Mouse (Mus musculus): Measurements from ENCODE around the gene Tcaf3.
A peak's percentile ranks its signal among the peaks of the same experiment; 100 is the strongest.

Tcaf3 gene

DNA sequence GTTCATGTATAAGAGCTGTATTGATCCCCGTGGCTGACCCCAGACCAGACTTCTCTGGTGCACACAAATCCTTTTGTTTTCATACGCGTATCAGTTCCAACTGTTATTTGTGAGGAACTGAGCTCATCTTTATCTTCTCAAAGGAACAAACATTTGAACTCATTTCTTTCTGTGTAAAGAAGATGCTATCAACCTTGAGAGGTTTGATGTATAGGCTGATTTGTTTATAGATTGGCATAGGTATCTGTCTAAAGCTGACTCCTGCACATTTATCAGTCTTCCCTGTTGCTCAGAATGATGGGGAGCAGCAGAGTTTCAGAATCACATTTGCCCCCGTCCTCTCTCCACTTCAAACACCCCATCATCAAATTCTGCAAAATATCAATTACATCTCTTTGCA is at the start of gene Tcaf3:
Tcaf3 (minus strand) TSS at position 101 of the 400 bp plus-strand sequence.
- no peak for DNase-seq (ENCODE audit: low spot score)

DNA sequence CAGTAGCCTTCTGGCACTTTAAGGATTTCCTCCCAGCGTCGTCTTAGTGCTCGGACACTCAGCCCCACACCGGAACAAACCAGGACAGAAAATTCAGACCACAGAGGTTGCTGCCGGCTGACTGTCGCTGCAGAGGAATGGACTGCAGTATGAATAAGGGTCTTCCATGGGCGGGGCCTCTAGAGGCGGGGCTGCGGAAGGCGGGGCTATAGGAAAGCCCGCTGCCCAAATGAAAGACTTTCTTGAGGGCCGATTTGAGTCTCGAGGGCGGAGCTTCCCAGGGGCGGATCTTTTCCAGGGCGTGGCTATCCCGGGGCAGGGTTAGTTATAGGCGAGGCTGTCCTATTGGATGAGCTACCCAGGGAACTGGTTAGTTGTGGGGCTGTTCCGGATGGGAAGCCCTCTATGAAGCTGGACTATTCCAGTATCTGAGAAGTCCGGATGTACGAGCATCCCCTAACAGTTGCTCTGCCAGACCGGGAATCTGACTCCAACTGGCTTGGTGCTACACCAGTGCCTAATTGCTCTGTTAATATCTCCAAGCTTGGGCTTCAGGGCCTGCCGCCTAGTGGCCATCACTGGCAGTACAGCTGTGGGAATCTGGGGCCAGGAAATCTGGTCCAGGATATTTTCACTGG is 47.5 kb upstream of the Tcaf3 start, which contains the start of gene Tcaf2:
Tcaf2 (minus strand) TSS at position 343 of the 638 bp plus-strand sequence.
- peak; percentile 26 for DNase-seq (ENCODE audit: low spot score)

DNA sequence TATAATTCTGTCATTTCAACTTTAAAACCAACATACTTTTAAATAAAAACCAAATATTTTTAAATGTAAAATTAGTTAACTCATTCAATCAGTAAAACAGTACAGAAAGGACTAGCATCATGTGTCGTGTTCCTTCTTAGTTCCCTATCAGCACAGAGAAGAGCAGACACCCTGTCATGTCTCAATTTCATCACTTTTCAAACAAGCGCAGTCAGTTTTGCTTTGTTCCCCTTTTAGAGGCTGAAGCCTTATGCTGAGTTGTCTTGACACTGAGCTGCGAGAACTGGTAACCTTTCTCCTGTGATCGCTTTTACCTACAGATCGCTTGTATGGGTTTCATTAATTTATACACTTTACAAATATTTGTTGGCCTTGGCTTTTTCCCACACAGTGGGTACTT is 36.9 kb upstream of the Tcaf3 start:
- no peak for DNase-seq (ENCODE audit: low spot score)

DNA sequence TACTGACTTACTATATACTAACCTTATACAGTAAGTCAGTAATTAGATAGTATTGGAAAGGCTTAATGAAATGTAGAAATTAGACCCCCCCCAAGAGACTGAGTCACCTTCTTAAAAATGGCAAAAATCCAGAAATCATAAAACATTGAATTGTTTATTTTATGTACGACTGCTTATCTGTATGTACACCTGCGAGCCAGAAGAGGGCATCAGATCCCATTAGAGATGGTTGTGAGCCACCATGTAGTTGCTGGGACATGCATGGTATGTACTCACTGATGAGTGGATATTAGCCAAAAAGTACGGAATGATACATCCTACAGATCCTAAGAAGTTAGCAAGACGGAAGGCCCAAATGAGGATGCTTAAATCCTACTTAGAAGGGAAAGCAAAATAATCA is 33.9 kb upstream of the Tcaf3 start:
- no peak for DNase-seq (ENCODE audit: low spot score)

DNA sequence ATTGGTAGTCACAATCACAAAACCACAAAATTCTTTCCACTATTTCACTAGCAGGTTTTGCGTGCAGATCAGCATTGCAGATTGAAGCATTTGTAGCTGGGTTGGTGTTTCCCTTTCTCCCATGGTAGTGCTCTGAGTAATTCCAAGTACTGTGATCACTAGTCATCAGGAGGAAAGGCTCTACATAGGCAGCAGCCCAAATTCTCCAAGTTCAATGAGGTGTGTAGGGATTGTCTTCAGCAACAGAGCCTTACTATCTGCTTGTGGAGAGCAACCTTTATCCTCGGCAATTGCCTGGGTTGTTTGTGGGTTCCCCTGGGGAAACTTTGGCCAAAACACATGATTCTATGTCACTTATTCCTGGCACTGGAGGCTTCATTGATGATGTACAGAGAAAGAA is 19.4 kb upstream of the Tcaf3 start:
- no peak for DNase-seq (ENCODE audit: low spot score)

DNA sequence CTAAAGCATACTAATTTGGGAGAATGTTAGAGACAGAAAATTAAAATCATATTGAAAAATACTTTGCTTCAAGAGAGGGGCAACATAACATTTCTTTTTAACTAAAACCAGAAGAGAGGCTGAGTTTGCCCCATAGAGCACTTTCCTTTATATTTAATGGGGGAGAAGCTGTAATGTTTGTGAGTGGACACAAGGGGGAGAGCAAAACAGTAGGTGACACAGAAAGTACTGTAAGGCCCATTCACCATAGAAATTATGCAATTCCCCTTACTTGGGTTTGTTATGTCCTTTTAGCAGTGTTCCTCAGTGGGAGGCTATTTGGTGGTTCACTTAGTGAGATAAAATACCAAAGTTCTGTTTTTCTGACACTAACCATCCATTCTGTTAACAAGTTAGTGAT is 14.7 kb upstream of the Tcaf3 start:
- no peak for DNase-seq (ENCODE audit: low spot score)

DNA sequence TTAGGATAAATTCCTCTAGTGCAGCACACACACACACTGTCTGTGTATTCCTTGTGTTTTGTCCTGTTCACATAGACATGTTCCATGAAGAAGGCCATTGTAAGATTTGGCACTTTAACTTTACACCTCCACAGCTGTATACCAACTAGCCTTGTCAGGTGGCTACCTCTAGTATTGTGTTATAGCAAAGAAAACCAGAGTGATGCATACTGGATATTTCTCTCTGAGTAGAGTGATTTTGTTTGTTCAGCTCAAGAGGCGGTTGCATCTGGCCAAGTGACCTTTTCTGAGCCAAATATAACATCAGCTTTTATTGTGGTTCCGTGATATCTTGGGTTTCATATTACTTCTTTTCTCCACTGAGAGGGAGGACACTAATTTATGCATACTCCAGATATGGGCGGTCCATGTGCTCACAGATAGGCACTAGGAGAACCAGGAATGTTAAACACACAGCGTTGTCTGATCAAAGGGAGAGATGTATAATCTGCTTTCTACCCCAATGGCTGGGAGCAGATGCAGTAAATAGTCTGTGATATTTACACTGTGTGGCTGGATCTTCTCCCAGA is 13.5 kb upstream of the Tcaf3 start:
- no peak for DNase-seq (ENCODE audit: low spot score)

DNA sequence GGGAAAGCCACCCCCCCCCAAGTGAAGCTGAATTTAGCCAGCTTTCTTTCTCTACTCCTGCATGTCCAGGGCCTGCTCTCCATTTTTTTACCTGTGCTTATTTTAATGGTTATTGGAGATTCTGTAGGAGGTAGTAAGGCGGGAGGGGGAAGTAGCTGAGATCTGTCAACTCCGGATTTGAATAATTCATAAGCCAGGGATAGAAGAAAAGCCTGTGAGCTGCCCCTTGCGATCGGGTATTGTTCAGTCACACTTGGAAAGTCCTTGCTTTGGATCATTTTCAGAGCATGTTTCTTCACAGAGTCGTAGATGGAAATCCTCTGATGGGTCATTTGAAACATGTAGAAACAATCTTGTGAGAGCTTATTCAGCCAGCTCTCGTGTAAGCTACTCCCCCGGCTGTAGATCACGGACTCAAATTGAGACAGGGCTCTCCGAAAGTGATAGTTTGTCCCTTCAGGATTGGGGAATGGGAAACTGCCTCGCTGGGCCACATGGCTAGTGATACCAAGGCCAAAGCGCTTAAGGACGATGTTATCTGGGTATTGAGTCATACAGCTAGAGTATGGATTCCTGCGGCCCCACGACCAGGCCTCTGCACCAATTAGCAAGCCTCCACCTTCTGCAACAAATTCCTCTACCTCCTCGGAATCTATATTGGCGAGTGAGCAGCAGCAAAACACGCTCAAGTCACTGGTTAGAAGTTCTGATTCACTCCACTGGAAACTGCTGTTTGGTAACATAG is 4.2 kb downstream of the Tcaf3 start:
- no peak for DNase-seq (ENCODE audit: low spot score)

DNA sequence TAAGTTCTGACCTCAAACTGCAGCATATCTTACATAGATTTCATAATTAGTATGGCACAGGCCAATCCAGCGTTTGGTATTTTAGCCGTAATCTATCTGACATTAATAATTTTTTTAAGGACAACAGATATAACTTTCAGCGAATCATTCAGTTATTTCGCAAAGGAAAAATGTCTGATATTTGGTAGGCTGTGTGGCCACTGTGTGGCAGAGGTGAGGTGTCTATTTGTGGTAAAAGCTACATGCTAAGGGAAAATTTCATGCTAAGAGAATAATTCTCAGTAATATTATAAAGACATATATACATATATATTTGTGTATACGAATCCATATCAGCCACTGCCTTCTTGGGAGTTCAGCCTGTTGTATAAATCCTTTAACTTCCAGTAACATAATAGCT is 10.9 kb downstream of the Tcaf3 start:
- no peak for DNase-seq (ENCODE audit: low spot score)

DNA sequence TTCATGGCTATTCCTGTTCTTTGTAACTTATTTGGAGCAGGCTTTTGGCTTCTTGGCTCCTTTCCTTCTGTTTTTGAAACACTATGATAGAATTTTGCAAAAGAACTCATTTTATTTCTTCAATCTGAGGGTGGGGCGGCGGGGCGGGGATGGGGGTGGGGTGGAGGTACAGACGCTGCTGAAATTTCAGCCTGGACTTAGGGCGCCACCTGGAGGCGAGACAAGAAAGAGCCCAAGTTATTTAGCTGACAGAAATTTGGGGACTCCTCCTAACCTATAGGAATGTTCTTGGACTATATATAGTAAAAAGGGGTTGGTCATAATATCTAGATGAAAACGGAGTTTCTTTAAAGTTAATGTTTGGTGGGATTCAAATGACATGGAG is 14.0 kb downstream of the Tcaf3 start:
- peak; percentile 15 for DNase-seq (ENCODE audit: low spot score)

DNA sequence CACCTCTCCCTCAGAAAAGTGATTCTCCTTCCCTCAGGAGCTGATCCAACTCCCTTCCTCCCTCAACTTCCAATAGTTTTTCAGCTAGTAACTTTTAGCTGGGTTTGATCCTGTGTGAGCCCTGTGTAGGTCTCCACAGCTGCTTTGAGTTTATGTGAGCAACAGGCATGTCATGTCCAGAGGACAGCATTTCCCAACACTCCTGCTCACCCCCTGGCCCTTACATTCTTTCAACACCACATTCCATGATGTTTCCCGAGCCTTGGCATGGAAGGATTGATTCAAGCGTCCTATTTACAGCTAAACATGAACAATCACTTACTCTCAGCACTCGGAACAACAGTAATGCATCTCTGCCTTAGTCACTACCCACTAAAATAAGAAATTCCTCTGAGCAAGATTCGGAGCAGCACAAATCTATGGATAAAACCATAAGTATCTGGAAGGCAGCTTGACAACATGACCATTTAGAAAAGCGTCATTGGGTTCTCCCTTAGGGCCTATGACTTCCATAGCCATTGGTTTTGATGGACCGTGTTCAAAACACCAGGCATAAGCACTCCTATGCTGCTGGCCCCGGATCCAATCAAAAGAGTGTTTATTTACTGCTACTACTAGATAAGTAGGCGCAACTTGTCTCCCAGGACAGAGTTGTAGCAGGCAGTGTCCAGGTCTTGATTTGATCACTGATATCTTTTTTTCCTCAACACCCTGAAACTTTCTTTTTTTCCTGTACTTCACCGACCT is 14.6 kb downstream of the Tcaf3 start:
- DNase-seq (ENCODE audit: low spot score) = no peak

DNA sequence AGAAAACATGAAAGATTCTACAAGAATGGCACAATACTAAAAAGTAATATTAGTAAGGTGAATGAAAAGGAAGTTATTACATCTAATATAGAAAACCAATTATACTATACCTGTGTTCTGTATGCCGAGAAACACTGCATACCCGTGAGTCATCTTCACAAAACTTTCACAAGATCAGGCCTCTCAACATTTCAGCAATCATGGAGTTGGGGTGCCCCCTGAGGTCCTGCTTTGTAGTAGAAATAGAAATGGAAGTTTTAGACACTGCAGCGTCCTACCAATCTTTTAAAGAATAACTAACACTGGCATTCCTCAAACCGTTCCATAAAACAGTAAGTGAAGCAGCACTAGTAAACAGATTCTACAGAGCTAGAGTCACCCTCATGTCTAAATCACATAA is 18.8 kb downstream of the Tcaf3 start:
- no peak for DNase-seq (ENCODE audit: low spot score)

DNA sequence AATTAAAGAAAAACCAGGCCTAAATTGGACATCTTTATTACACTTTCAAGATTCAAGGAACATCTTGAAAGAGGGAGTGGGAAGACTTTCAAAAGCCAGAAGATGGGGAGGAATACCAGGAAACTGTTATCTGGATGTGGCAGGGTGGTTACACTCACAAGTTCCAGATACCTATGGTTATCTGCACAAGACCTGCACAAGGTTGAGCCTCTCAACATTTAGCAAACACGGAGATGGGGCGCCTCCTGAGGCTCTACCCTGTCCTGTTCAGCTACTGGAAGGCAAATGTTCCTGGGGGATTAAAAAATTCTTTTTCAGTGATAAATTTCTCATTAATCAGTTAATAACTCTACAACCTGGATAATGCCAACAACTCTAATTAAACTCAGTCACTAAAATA is 20.1 kb downstream of the Tcaf3 start:
- no peak for DNase-seq (ENCODE audit: low spot score)

DNA sequence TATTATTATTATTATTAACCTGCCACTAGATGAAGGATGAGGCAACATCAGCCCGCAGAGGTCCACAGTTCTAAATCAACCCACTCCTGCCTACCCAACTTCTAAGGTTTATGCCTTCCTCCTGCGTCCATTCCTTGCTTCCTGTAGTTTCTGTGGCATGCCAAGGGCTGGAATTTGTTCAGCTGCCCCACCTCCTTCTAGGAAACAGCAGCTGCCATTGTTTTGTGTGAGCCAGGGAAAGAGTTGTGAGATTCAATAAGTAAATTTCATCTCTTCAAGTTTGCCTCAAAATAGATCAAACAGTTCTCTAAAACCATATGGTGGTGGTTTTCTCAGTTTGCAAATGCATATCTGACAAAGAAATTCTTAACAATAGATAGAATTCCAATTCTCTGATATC is 29.3 kb downstream of the Tcaf3 start:
- no peak for DNase-seq (ENCODE audit: low spot score)

DNA sequence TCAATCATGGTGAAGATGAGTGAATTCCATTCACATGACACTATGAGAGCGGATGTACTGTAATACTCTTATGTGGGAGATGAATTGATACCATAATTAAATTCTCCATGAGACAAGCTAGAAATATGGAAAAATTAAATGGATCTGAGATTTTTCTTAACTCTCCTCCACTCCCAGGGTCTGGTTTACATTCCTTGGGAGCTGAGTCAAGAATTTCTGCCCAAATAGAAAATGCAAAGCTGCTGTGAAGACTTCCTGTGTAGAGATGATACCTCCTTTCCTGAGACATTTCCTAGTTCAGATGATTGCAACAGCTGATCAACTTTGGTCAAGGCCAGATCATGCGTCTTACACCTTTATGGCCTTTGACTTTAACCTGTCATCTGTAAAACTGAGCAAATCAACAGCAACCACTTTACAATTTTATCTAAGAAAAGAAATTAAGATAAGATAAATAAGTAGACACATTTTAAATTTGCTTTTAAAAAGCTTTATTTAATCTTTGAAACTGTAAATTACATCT is 31.4 kb downstream of the Tcaf3 start:
- no peak for DNase-seq (ENCODE audit: low spot score)

DNA sequence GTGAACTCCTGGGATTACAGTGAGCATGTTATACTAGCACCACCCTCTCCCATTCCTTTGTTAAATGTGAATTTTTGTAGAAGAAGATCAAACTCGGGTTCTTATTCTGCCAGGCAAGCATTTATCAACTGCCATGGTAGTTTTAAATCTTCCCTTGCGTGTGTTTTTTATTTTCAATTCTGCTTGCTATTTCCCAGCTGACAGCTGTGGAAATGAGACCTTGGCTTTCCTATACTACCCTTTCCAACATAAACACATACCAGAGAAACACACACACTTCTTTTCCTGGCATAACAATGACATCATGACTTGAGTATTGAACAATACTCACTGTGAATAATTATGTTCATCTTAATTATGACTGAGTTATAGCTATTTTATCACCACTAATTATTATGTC is 35.2 kb downstream of the Tcaf3 start:
- no peak for DNase-seq (ENCODE audit: low spot score)

DNA sequence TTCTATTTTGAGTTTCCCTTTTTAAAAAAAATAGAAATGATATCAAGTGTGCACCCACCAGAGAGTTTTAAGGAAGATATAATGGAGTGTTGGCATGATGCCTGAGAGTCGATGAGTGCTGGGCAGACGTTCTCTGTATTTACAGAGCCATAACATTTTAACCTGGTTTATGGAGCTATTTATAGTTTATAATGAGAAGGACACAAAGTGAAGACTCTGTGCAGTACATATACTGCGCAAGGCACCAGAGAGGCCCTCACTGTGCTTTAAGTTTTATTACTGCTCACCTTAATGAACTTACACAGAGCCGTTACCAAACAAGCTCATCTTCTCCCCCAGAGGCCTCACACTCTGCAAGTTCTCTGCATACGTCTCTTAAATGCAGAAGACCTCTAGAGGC is 36.6 kb downstream of the Tcaf3 start:
- no peak for DNase-seq (ENCODE audit: low spot score)

DNA sequence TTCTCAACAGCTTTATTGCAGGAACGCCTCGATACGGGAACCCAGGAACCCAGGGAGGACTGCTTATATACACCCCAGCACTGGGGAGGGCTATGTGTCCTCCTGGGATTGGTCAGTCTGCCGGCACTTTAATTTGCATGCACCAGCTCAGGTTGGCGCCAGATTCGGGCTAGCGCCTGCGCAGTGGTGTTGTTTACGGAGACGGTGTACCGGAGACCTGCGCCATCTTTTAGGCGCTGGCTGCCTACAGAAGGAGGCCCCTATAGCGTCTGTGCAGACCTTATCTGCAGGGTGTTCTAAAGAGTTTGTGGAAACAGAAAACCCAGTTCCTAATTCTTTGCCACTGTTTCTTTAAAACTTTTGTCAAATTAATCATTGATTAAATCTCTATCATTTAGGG is 38.9 kb downstream of the Tcaf3 start:
- DNase-seq (ENCODE audit: low spot score) = no peak

DNA sequence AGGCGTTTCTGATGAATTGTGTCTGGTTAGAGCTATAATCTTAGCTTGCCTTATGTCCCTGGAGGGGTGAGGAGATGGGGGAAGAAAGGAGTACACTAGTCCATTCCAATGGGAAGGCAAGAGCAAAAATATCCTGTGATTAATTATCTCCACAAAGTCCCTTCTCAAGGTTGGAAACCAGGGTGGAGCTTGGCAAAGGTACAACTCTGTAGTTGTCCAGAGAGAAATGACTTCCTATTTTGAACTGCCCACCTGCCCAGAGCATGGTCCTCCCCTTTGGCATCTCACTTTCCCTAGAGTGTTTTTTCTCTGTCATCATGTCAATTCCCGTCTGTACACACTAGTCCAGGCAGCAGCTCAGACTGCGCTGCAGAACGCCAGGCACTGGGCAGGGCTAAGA is 50.0 kb downstream of the Tcaf3 start, which contains the start of gene Olfr455:
Olfr455 (minus strand) TSS at position 127 of the 400 bp plus-strand sequence.
- DNase-seq (ENCODE audit: low spot score) = no peak

DNA sequence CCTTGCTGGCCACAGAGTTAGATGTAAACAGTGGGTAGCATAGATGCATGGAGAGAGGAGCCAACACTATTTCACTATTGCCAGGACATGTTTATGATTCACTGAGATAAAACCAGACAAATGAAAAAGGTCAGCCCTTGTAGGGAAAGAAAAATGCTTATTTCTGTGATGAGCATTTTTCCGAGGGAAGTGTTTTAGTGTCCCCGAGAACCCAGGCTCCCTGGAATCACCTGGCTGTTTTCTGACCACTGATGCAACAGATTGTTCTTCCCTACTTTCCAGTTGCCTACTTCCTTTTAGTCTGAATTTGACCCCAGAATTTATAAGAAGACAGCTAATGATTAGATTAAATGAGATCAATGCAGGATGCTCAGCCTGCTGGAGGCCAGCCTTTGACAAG is 51.3 kb downstream of the Tcaf3 start:
- no peak for DNase-seq (ENCODE audit: low spot score)

DNA sequence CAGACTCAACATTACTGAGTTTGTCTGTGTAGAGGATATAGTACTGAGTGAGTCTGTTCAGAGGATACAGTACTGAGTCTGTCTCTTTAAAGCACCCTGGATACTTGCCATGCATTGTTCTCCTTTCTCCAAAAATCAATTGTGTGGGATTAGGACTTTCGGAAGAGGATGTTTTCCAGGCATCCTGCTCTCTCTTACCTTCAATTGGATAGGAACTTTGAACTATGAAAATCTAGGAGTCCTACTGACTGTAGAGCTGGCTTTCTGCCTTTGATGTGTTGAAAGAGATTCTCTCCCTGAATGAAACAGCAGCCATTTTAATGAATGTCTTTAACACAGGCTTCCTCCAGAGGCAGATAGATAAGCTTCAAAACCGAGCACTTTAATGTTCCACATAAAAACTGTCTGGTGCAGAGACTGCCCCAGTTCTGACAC is 52.0 kb downstream of the Tcaf3 start:
- DNase-seq (ENCODE audit: low spot score) = no peak

DNA sequence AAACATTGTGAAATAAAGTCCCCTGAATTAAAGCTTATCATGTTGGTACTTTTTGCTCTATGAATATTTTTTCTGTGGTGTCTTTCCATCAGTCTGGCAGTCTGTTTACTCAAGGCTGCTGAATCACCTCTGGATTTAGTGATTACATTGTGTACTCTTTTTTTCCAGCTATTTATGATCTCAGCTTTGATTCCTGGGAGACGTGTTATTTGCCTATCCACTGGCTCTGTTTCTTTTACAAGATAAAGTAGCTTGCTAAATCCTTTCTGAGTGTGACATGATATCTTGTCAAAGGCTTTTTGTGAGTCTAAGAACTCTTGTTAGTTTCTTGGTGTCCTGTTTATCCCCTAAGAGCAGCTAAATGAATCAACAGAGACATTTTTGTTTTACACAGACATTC is 52.6 kb downstream of the Tcaf3 start:
- no peak for DNase-seq (ENCODE audit: low spot score)
